20 mouse cellular contexts compared by ENCODE assay signal in the genomic region with DNA sequence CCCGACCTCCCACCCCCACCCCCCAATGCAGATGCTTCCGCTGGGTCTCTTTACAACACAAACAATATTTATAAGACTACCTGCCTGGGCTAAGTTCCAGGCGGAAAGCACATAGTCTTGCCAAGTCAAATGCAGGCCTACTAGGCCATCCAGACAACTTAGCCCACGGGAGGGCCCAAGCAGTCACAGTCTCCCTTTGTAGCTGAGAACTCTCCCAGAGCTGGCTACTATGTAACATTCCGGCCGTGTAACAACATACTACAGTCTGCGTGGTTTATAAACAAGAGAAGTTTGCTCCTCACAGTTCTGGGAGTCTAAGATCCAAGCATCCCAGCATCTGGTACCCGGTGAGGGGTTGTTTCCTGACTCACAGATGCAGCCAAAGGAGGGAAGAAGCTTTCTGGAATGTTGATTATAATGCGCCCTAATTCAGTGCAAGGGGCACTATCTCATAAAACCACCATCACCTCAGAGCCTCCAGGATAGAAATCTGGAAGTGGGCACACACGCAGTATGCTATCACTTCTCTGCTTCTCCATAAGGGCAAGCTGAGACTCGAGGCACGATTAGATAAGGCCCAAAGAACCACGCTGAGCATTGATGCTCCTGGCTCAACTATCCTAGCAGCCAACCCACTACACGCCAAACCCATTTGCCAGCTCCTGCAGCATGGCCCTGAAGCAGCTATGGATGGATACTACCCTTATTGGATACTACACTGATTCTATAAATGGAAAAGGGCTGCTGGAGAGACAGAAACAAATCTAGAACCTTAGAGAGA. TPM values are rescaled to one million over a fixed set of nuclear protein-coding genes. Genes with fewer than 3 reads are reported as not detected.
DNase-seq lines count a peak whose midpoint lies in the region; ATAC-seq and TF ChIP-seq lines count a peak whose summit lies in the region.
"Had no signal": no experiment of that assay in that cellular context is flagged by ENCODE, and none has a peak within 500 bp of the region (broad histone marks: within the 10 kb centered on the region; RNA-seq: fewer than 3 reads in every experiment).

No protein-coding gene starts in this region.

- peaks cover 10% of the 10 kb centered on the region for H3K27me3 ChIP-seq in limb, embryonic 15.5 days
- peaks cover 50% of the 10 kb centered on the region for H3K27me3 ChIP-seq in limb, embryonic 10.5 days (ENCODE audit: low read depth, poor library complexity, severe bottlenecking)

- H3K9ac ChIP-seq in limb, embryonic 15.5 days: no peak overlapping the region
- H3K9ac ChIP-seq: forebrain, embryonic 13.5 days; heart, embryonic 13.5 days; hindbrain, embryonic 12.5 days; hindbrain, embryonic 15.5 days had no signal

- peak overlapping the region; percentile 76 for H3K4me3 ChIP-seq in layer of hippocampus, adult 2 months
- no peak overlapping the region for H3K4me3 ChIP-seq in limb, embryonic 15.5 days
- H3K4me3 ChIP-seq in limb, embryonic 10.5 days: no peak overlapping the region
- peak overlapping the region; percentile 40 for H3K4me3 ChIP-seq in olfactory bulb, adult 2 months (ENCODE audit: insufficient read depth, low read depth, low read length)
- H3K4me3 ChIP-seq: forebrain, embryonic 10.5 days; forebrain, embryonic 13.5 days; heart, embryonic 13.5 days; hindbrain, embryonic 12.5 days; hindbrain, embryonic 15.5 days had no signal

- TF ChIP-seq CTCF in layer of hippocampus, adult 2 months (conservative IDR thresholded peaks at IDR 0.05): no peak
- TF ChIP-seq CTCF in olfactory bulb, adult 2 months (IDR thresholded peaks at IDR 0.05; ENCODE audit: insufficient read depth, low read depth, low read length): no peak

- H3K4me2 ChIP-seq in limb, embryonic 15.5 days: no peak overlapping the region
- H3K4me2 ChIP-seq: forebrain, embryonic 13.5 days; heart, embryonic 13.5 days; hindbrain, embryonic 12.5 days; hindbrain, embryonic 15.5 days had no signal

- peaks cover 16% of the 10 kb centered on the region for H3K4me1 ChIP-seq in limb, embryonic 15.5 days
- H3K4me1 ChIP-seq in limb, embryonic 10.5 days: peaks cover 15% of the 10 kb centered on the region
- H3K4me1 ChIP-seq in olfactory bulb, adult 2 months (ENCODE audit: control insufficient read depth, insufficient read depth, low read length): peaks cover 35% of the 10 kb centered on the region

- DNase-seq in cerebellum, adult 11-12 months: peak; percentile 36
- no peak for DNase-seq in cerebellum, adult 8-10 months
- DNase-seq in layer of hippocampus, adult 2 months (ENCODE audit: low spot score in 2 of 2): no peak
- no peak for DNase-seq in layer of hippocampus, postnatal 25 days (ENCODE audit: extremely low spot score in 1 of 2, low spot score in 1 of 2)
- no peak for DNase-seq in limb, embryonic 10.5 days (ENCODE audit: low spot score)
- DNase-seq: adrenal gland, adult 8-10 months; adrenal gland, postnatal 25 days; gastrocnemius, postnatal 10 days; gastrocnemius, postnatal 36 days had no signal

- no peaks in the 10 kb centered on the region for H3K36me3 ChIP-seq in limb, embryonic 15.5 days
- H3K36me3 ChIP-seq in limb, embryonic 10.5 days: no peaks in the 10 kb centered on the region
- H3K36me3 ChIP-seq: forebrain, embryonic 10.5 days; heart, embryonic 13.5 days; hindbrain, embryonic 12.5 days; hindbrain, embryonic 15.5 days had no signal

- no peaks in the 10 kb centered on the region for H3K9me3 ChIP-seq in limb, embryonic 15.5 days
- H3K9me3 ChIP-seq in limb, embryonic 10.5 days (replicated peaks): no peaks in the 10 kb centered on the region
- H3K9me3 ChIP-seq: forebrain, embryonic 10.5 days; forebrain, embryonic 13.5 days; heart, embryonic 13.5 days; hindbrain, embryonic 12.5 days; hindbrain, embryonic 15.5 days had no signal

- ATAC-seq in limb, embryonic 15.5 days (ENCODE audit: insufficient number of reproducible peaks, low FRiP score, low TSS enrichment, low read depth): no peak
- ATAC-seq in megakaryocyte progenitor cell, adult 5-6 weeks (replicated peaks; ENCODE audit: poor library complexity): no peak
- ATAC-seq: activated CD4-positive, CD25-positive, alpha-beta regulatory T cell, adult 4 months; forebrain, embryonic 13.5 days; forebrain, embryonic 16.5 days had no signal

- TF ChIP-seq POLR2A in olfactory bulb, adult 2 months (IDR thresholded peaks at IDR 0.05; ENCODE audit: insufficient read depth, low read depth, low read length): no peak

- WGBS in limb, embryonic 15.5 days: 71% methylated on average over 14 of the region's 14 CpGs
- WGBS in limb, embryonic 10.5 days: 83% methylated on average over 14 of the region's 14 CpGs
- 48% methylated on average over 14 of the region's 14 CpGs for WGBS in olfactory bulb, adult 2 months

- peak overlapping the region; percentile 99 for H3K27ac ChIP-seq in layer of hippocampus, adult 2 months
- peak overlapping the region; percentile 17; the same call in 1 of the 2 replicates for H3K27ac ChIP-seq in limb, embryonic 15.5 days
- H3K27ac ChIP-seq in limb, embryonic 10.5 days: no peak overlapping the region
- peak overlapping the region; percentile 33; the same call in 1 of the 2 replicates for H3K27ac ChIP-seq in olfactory bulb, adult 2 months (ENCODE audit: insufficient read depth, low read depth, low read length)
- H3K27ac ChIP-seq: forebrain, embryonic 10.5 days; forebrain, embryonic 13.5 days; heart, embryonic 13.5 days; hindbrain, embryonic 12.5 days; hindbrain, embryonic 15.5 days had no signal

RNA-seq across cellular contexts. Expression of a gene that starts 2.3 kb away (rescaled TPM):
- 100 to 1,000 TPM; 399 to 415 TPM for total RNA-seq in layer of hippocampus, adult 2 months (2021)
- 100 to 1,000 TPM; 377 to 428 TPM for total RNA-seq in layer of hippocampus, postnatal 25 days (2021)
- polyA plus RNA-seq in limb, embryonic 15.5 days (2015; fragmentation: Nextera tagmentation; extraction: Ambion mirVana): 3.4 and 3.9 TPM in 2 replicates
- polyA plus RNA-seq in limb, embryonic 10.5 days (2016; fragmentation: Nextera tagmentation; extraction: Ambion mirVana): 0.66 and 1.2 TPM in 2 replicates
- not detected in 2 replicates for polyA plus RNA-seq in olfactory bulb, adult 2 months (2012; ENCODE audit: insufficient read depth, insufficient read length, low replicate concordance, missing spikeins)
- total RNA-seq in megakaryocyte progenitor cell, adult 5-6 weeks (2015): 0.05 and 0.39 TPM in 2 replicates
- 0.14 and 0.17 TPM in 2 replicates for total RNA-seq in megakaryocyte progenitor cell, adult 5-6 weeks (2017)
- total RNA-seq: granulocyte monocyte progenitor cell, adult 5-6 weeks had no signal

Comparison
In these comparisons a context has a peak if more than half of its experiments do, and no peak if none do; other contexts are left out.
1. H3K4me3 ChIP-seq: peak in layer of hippocampus, adult 2 months (single experiment) and olfactory bulb, adult 2 months (single experiment); none in limb, embryonic 15.5 days (single experiment) and limb, embryonic 10.5 days (single experiment).
2. RNA of a gene that starts 2.3 kb away (total RNA-seq): 377 to 428 TPM in layer of hippocampus, postnatal 25 days and 399 to 415 TPM in layer of hippocampus, adult 2 months; 0.05 to 0.39 TPM in megakaryocyte progenitor cell, adult 5-6 weeks; every median in the first group is over 100 times any median in the second.